Mouse (Mus musculus) neutrophil, adult 59 days (primary cell): ENCODE results near the gene Mt2. TPM values are rescaled to one million over a fixed set of nuclear protein-coding genes. Genes with fewer than 3 reads are reported as not detected.

Experiments used
- total RNA-seq, 2 experiments: library from RNA; stranded (reverse); gene quantifications; 1 replicate in 1 of 2; 2 replicates in 1 of 2; pipeline ENCODE4 v1.2.4; 2023

Mt2 gene
- 10 to 100 TPM in 1 of 2 experiments, 1 to 10 TPM in 1; 9.4 to 16.5 TPM for total RNA-seq

GRCm38 (mm10) chr8:94172075-94172808 lies at the start of gene Mt2:
TSS of gene Mt2 (plus strand) at chr8:94172664.

GRCm38 (mm10) chr8:94136933-94137332 lies 35.5 kb upstream of the Mt2 start, which contains the start of gene Mt4:
TSS of gene Mt4 (plus strand) at chr8:94137197.

DNA sequence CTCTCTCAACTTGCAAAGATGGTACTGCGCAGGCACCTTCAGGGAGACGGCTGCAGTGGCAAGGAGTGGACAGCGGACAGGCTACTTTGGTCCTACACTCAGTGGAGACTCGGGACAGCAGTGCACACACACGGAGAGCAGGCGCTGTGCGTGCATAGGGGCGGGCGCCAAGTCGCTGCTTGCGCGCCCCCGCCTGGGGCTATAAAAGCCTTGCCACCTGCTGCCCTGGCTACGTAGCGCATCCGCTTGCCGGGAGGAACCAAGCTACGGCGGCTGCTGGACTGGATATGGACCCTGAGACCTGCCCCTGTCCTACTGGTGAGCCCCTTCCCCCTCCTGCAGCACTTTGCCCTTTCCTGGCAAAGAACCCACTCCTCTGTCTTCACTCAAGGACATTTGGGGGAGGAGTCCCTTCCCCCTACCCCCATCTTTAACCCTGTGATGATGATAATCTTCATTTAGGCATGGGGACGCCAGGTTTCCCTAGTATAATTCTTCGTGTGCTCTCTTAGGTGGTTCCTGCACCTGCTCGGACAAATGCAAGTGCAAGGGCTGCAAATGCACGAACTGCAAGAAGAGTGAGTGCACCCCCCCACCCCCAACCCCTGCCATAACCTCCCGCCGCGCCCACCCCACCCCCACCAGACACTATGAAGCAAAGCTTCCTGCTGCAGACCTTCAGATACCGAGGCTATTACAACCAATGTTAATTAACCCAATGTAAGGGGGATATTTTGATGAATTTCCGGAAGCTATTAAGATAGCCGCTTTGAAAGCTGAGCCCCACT lies 19.8 kb upstream of the Mt2 start, which contains the start of gene Mt3:
Mt3 (plus strand) TSS at position 95 of the 788 bp plus-strand sequence.

DNA sequence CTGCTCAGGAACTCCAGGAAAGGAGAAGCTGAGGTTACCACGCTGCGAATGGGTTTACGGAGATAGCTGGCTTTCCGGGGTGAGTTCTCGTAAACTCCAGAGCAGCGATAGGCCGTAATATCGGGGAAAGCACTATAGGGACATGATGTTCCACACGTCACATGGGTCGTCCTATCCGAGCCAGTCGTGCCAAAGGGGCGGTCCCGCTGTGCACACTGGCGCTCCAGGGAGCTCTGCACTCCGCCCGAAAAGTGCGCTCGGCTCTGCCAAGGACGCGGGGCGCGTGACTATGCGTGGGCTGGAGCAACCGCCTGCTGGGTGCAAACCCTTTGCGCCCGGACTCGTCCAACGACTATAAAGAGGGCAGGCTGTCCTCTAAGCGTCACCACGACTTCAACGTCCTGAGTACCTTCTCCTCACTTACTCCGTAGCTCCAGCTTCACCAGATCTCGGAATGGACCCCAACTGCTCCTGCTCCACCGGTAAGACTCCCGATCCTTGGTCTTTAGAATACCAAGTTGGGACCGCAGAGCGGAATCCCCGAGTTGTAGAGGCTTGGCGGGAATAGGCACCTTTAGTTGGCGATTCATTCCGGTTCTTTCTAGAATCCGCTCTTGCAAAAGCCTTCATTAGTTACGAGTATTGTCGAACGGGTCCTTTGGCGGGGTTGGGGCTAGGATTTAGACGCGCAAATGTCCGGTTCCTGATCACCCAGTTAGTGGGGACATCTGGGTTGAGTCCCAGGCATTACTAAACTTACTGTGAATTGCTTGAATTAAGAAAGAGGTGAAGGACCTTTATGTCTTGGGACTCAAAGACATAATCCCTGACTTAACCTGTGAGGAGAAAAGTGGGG lies 6.6 kb downstream of the Mt2 start, which contains the start of gene Mt1:
Mt1 (plus strand) TSS at position 226 of the 856 bp plus-strand sequence.

GRCm38 (mm10) chr8:94214252-94215173 lies 42.0 kb downstream of the Mt2 start, which contains the start of gene Nup93:
TSS of gene Nup93 (plus strand) at chr8:94214564.

Other genes with a start within 250 kb of the Mt2 start
- gene Amfr, start 159.8 kb upstream of the Mt2 start, total RNA-seq = 100 to 1,000 TPM; 106 to 112 TPM
- gene Nudt21, start 135.6 kb upstream of the Mt2 start, total RNA-seq = 10 to 100 TPM; 23.2 to 32.0 TPM
- 10 to 100 TPM in 1 of 2 experiments, 1 to 10 TPM in 1; 9.3 to 11.7 TPM for gene Ogfod1, start 135.5 kb upstream of the Mt2 start, total RNA-seq
- 1 to 10 TPM; 2.4 to 3.5 TPM for gene Bbs2, start 73.7 kb upstream of the Mt2 start, total RNA-seq
- not detected for gene Mt4, start 35.5 kb upstream of the Mt2 start, total RNA-seq
- gene Mt3, start 20.1 kb upstream of the Mt2 start, total RNA-seq = not detected
- 10 to 100 TPM; 44.6 to 55.1 TPM for gene Mt1, start 6.4 kb downstream of the Mt2 start, total RNA-seq
- 10 to 100 TPM; 16.2 to 17.6 TPM for gene Nup93, start 41.9 kb downstream of the Mt2 start, total RNA-seq
- 1 to 10 TPM; 1.4 to 1.5 TPM for gene Slc12a3, start 156.5 kb downstream of the Mt2 start, total RNA-seq
- 100 to 1,000 TPM; 145 TPM for gene Herpud1, start 213.8 kb downstream of the Mt2 start, total RNA-seq